Mouse (Mus musculus) hindlimb bud, embryonic 11.5 days (tissue): ENCODE data around the gene St13.

ENCODE experiments used
- DNase-seq: peaks from one replicate; pipeline ENCODE4 v3.0.0-alpha.2; 2012; ENCODE audit warnings: low read depth, low spot score; ENCODE audit errors: extremely low spot score

St13 gene

DNA sequence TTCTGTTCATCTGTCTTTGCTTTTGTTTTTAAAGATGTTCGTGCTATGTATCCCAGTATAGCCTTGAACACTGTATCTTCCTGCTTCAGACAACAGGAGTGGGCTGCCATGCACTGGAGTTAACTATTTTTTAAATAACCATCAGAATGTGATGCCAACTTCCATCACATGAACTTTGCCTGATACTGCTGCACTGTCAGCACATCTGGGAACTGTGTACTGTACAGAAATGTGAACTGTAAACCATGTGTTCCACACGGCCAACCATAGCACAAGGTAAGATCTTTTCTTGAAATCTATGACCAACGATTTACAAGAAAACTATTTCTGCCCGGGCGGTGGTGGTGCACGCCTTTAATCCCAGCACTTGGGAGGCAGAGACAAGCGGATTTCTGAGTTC, 72.4 kb downstream of the St13 start:
- no peak for DNase-seq

GRCm38 (mm10) chr15:81324979-81325378, 74.9 kb downstream of the St13 start:
- DNase-seq = no peak

- DNase-seq = no peak
Observed at GRCm38 (mm10) chr15:81320137-81320536, 79.7 kb downstream of the St13 start.

GRCm38 (mm10) chr15:81319462-81319861, 80.4 kb downstream of the St13 start:
- no peak for DNase-seq

- no peak for DNase-seq
Observed at GRCm38 (mm10) chr15:81313928-81314327, 85.9 kb downstream of the St13 start.
